Mouse (Mus musculus): ENCODE results near the gene Olfr1295.

DNA sequence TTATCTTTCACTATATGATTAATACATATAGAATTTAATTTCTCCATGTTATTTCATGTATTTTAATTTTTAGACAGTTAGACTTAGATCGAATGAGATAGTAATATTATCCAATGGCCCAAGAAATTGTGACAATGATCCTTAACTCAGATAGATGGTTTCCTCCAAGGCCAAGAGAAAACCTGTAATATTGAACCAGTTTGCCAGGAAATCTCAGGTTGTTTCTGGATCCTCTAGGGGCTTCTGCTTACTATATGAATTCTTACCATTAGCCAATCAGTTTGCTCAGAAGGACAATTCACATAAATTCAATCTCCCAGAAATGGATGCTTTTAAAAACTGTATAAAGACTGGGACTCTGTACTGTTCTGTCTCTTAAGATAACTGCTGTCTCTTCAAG is 44.6 kb downstream of the Olfr1295 start, which contains the start of gene Olfr1293-ps:
- TF ChIP-seq HCFC1 (IDR thresholded peaks at IDR 0.05; ENCODE audit: borderline replicate concordance, insufficient read depth, low read length) (no peak), ZC3H11A (IDR thresholded peaks at IDR 0.05; ENCODE audit: borderline replicate concordance, low read depth, low read length) (no peak), ZNF384 (IDR thresholded peaks at IDR 0.05; ENCODE audit: low read depth, low read length) (no peak), MAFK (IDR thresholded peaks at IDR 0.05; ENCODE audit: insufficient read depth, low read depth, low read length) (no peak), CHD2 (IDR thresholded peaks at IDR 0.05; ENCODE audit: low read depth, low read length) (no peak)

All from ES-E14 (cell line).